8 mouse cellular contexts compared by ENCODE assay signal in genomic region chrX:73342483-73342895, GRCm38 (mm10). TPM values are rescaled to one million over a fixed set of nuclear protein-coding genes. Genes with fewer than 3 reads are reported as not detected.
DNase-seq lines count a peak whose midpoint lies in the region; ATAC-seq lines count a peak whose summit lies in the region.

TSS of gene Zfp275 (plus strand) at chrX:73342621.

- H3K9me3 ChIP-seq in lung, embryonic 15.5 days = no peaks in the 10 kb centered on the region

- ATAC-seq in lung, embryonic 15.5 days (ENCODE audit: borderline replicate concordance, extremely low read depth, low FRiP score, low TSS enrichment) = peak; percentile 96

- peak within 1 kb of the TSS; percentile 66 for H3K4me3 ChIP-seq in lung, embryonic 15.5 days

- 23% methylated on average over 37 of the region's 37 CpGs for WGBS in lung, embryonic 15.5 days

- H3K4me1 ChIP-seq in lung, embryonic 15.5 days = 0 out of 2 replicates have a peak, but pooled peaks cover 4% of the 10 kb centered on the region

- H3K4me2 ChIP-seq in lung, embryonic 15.5 days = peak within 1 kb of the TSS; percentile 58

- H3K36me3 ChIP-seq in lung, embryonic 15.5 days = no peaks in the 10 kb centered on the region

- DNase-seq in ES-CJ7 (ENCODE audit: low read depth, low spot score) = peak; percentile 62
- peak; percentile 76 for DNase-seq in cerebellum, adult 11-12 months
- peak; percentile 64 for DNase-seq in forelimb bud, embryonic 11.5 days (ENCODE audit: low read depth, low spot score)
- peak; percentile 78 for DNase-seq in heart, postnatal 4 days
- peak; percentile 22 to 56 for DNase-seq in layer of hippocampus, adult 8-10 months (ENCODE audit: low spot score in 2 of 2)
- DNase-seq in ovary, postnatal 10 days (ENCODE audit: low spot score) = peak; percentile 37
- DNase-seq in thymus, postnatal 14 days = peak; percentile 89

- H3K9ac ChIP-seq in lung, embryonic 15.5 days = peak within 1 kb of the TSS; percentile 69

- H3K27ac ChIP-seq in lung, embryonic 15.5 days = peak within 1 kb of the TSS; percentile 33; the same call in 1 of the 2 replicates

- no peaks in the 10 kb centered on the region for H3K27me3 ChIP-seq in lung, embryonic 15.5 days

RNA-seq across cellular contexts. Expression of gene Zfp275, which starts in this region (rescaled TPM):
- total RNA-seq in heart, postnatal 4 days (2021) = 10 to 100 TPM; 12.2 to 12.3 TPM
- 10 to 100 TPM; 11.6 to 13.9 (median 12.9) TPM for total RNA-seq in layer of hippocampus, adult 8-10 months (2022)
- 13.3 and 13.5 TPM in 2 replicates for polyA plus RNA-seq in lung, embryonic 15.5 days (2015; fragmentation: Nextera tagmentation; extraction: Ambion mirVana)

Comparison
In these comparisons a context has a peak if more than half of its experiments do, and no peak if none do; other contexts are left out.
1. Peak in every context shown above with its lines: DNase-seq, ATAC-seq, H3K4me3 ChIP-seq and H3K27ac ChIP-seq.
2. DNase-seq: peak in every context shown above with its lines; median percentile 89 in thymus, postnatal 14 days; 78 in heart, postnatal 4 days; 76 in cerebellum, adult 11-12 months; 64 in forelimb bud, embryonic 11.5 days; 62 in ES-CJ7; 39 in layer of hippocampus, adult 8-10 months; 37 in ovary, postnatal 10 days.